Mouse (Mus musculus): ENCODE data around the gene Snap47. TPM values are rescaled to one million over a fixed set of nuclear protein-coding genes. Genes with fewer than 3 reads are reported as not detected.
A peak's percentile ranks its signal among the peaks of the same experiment; 100 is the strongest.

The Snap47 gene
- polyA plus RNA-seq, 1 experiment from 2014 or later: 96.7 TPM

GRCm38 (mm10) chr11:59393591-59393990, 57.4 kb downstream of the Snap47 start:
- Histone ChIP-seq H3K36me3 (ENCODE audit: control insufficient read depth, insufficient read depth, low read length) (no peaks in the 10 kb centered on the region), H3K9me3 (ENCODE audit: control insufficient read depth, low read length) (no peaks in the 10 kb centered on the region), H3K4me2 (ENCODE audit: low read length) (no peak overlapping the region), H3K4me1 (replicated peaks; ENCODE audit: control insufficient read depth, insufficient read depth, low read length) (peaks cover 11% of the 10 kb centered on the region), H3K27ac (ENCODE audit: low read depth) (peak overlapping the region; percentile 34; the same call in 1 of the 2 replicates), H3K9ac (ENCODE audit: low read length) (no peak overlapping the region), H3K27me3 (replicated peaks; ENCODE audit: control insufficient read depth, insufficient read depth, low read length) (no peaks in the 10 kb centered on the region), H3K4me3 (ENCODE audit: low read depth, low read length) (no peak overlapping the region)
- 45% methylated on average over 9 of the region's 9 CpGs for WGBS
- ATAC-seq (replicated peaks; ENCODE audit: low FRiP score, low TSS enrichment, low read depth) (peak; percentile 65; the same call in 1 of the 2 replicates), DNase-seq (ENCODE audit: low spot score) (peak; percentile 73)

GRCm38 (mm10) chr11:59392300-59392699, 58.7 kb downstream of the Snap47 start:
- Histone ChIP-seq H3K9ac (ENCODE audit: low read length) (no peak overlapping the region), H3K4me2 (ENCODE audit: low read length) (no peak overlapping the region), H3K4me3 (ENCODE audit: low read depth, low read length) (no peak overlapping the region), H3K36me3 (ENCODE audit: control insufficient read depth, insufficient read depth, low read length) (no peaks in the 10 kb centered on the region), H3K9me3 (ENCODE audit: control insufficient read depth, low read length) (no peaks in the 10 kb centered on the region), H3K27ac (ENCODE audit: low read depth) (no peak overlapping the region), H3K27me3 (replicated peaks; ENCODE audit: control insufficient read depth, insufficient read depth, low read length) (no peaks in the 10 kb centered on the region), H3K4me1 (replicated peaks; ENCODE audit: control insufficient read depth, insufficient read depth, low read length) (peaks cover 16% of the 10 kb centered on the region)
- 57% methylated on average over 6 of the region's 6 CpGs for WGBS
- no peak for ATAC-seq (replicated peaks; ENCODE audit: low FRiP score, low TSS enrichment, low read depth)
- no peak for DNase-seq (ENCODE audit: low spot score)

GRCm38 (mm10) chr11:59390470-59390869, 60.5 kb downstream of the Snap47 start:
- 25% methylated on average over 9 of the region's 9 CpGs for WGBS
- DNase-seq (ENCODE audit: low spot score): no peak
- Histone ChIP-seq H3K4me1 (replicated peaks; ENCODE audit: control insufficient read depth, insufficient read depth, low read length) (peaks cover 21% of the 10 kb centered on the region), H3K4me3 (ENCODE audit: low read depth, low read length) (no peak overlapping the region), H3K36me3 (ENCODE audit: control insufficient read depth, insufficient read depth, low read length) (no peaks in the 10 kb centered on the region), H3K27ac (ENCODE audit: low read depth) (no peak overlapping the region), H3K9me3 (ENCODE audit: control insufficient read depth, low read length) (no peaks in the 10 kb centered on the region), H3K4me2 (ENCODE audit: low read length) (0 out of 2 replicates have a peak overlapping the region, but pooled peaks have one; percentile 8), H3K9ac (ENCODE audit: low read length) (no peak overlapping the region), H3K27me3 (replicated peaks; ENCODE audit: control insufficient read depth, insufficient read depth, low read length) (no peaks in the 10 kb centered on the region)
- ATAC-seq (replicated peaks; ENCODE audit: low FRiP score, low TSS enrichment, low read depth): no peak; the same call in 1 of the 2 replicates

- Histone ChIP-seq H3K27ac (ENCODE audit: low read depth) (no peak overlapping the region), H3K36me3 (ENCODE audit: control insufficient read depth, insufficient read depth, low read length) (no peaks in the 10 kb centered on the region), H3K9ac (ENCODE audit: low read length) (no peak overlapping the region), H3K4me2 (ENCODE audit: low read length) (no peak overlapping the region), H3K4me3 (ENCODE audit: low read depth, low read length) (no peak overlapping the region), H3K27me3 (replicated peaks; ENCODE audit: control insufficient read depth, insufficient read depth, low read length) (no peaks in the 10 kb centered on the region), H3K4me1 (replicated peaks; ENCODE audit: control insufficient read depth, insufficient read depth, low read length) (peaks cover 26% of the 10 kb centered on the region), H3K9me3 (ENCODE audit: control insufficient read depth, low read length) (no peaks in the 10 kb centered on the region)
- ATAC-seq (replicated peaks; ENCODE audit: low FRiP score, low TSS enrichment, low read depth) (no peak), DNase-seq (ENCODE audit: low spot score) (no peak)
- 68% methylated on average over 4 of the region's 4 CpGs for WGBS
Measured at GRCm38 (mm10) chr11:59389617-59390016, 61.4 kb downstream of the Snap47 start.

GRCm38 (mm10) chr11:59388806-59389205, 62.2 kb downstream of the Snap47 start:
- H3K4me1 ChIP-seq (replicated peaks; ENCODE audit: control insufficient read depth, insufficient read depth, low read length): peaks cover 24% of the 10 kb centered on the region
- 89% methylated on average over 4 of the region's 4 CpGs for WGBS
- H3K4me2 ChIP-seq (ENCODE audit: low read length): no peak overlapping the region
- ATAC-seq (replicated peaks; ENCODE audit: low FRiP score, low TSS enrichment, low read depth) (no peak), DNase-seq (ENCODE audit: low spot score) (no peak)
- H3K27ac ChIP-seq (ENCODE audit: low read depth): no peak overlapping the region
- no peaks in the 10 kb centered on the region for H3K36me3 ChIP-seq (ENCODE audit: control insufficient read depth, insufficient read depth, low read length)
- no peaks in the 10 kb centered on the region for H3K9me3 ChIP-seq (ENCODE audit: control insufficient read depth, low read length)
- H3K4me3 ChIP-seq (ENCODE audit: low read depth, low read length): no peak overlapping the region
- H3K27me3 ChIP-seq (replicated peaks; ENCODE audit: control insufficient read depth, insufficient read depth, low read length): no peaks in the 10 kb centered on the region
- no peak overlapping the region for H3K9ac ChIP-seq (ENCODE audit: low read length)

GRCm38 (mm10) chr11:59387471-59387870, 63.5 kb downstream of the Snap47 start:
- Histone ChIP-seq H3K4me1 (replicated peaks; ENCODE audit: control insufficient read depth, insufficient read depth, low read length) (peaks cover 24% of the 10 kb centered on the region), H3K36me3 (ENCODE audit: control insufficient read depth, insufficient read depth, low read length) (no peaks in the 10 kb centered on the region), H3K9ac (ENCODE audit: low read length) (no peak overlapping the region), H3K27me3 (replicated peaks; ENCODE audit: control insufficient read depth, insufficient read depth, low read length) (no peaks in the 10 kb centered on the region), H3K9me3 (ENCODE audit: control insufficient read depth, low read length) (no peaks in the 10 kb centered on the region), H3K4me3 (ENCODE audit: low read depth, low read length) (no peak overlapping the region), H3K27ac (ENCODE audit: low read depth) (no peak overlapping the region), H3K4me2 (ENCODE audit: low read length) (no peak overlapping the region)
- 50% methylated on average over 4 of the region's 4 CpGs for WGBS
- DNase-seq (ENCODE audit: low spot score) (no peak), ATAC-seq (replicated peaks; ENCODE audit: low FRiP score, low TSS enrichment, low read depth) (no peak)

- no peak overlapping the region for H3K9ac ChIP-seq (ENCODE audit: low read length)
- no peaks in the 10 kb centered on the region for H3K36me3 ChIP-seq (ENCODE audit: control insufficient read depth, insufficient read depth, low read length)
- peak overlapping the region; percentile 18; the same call in 1 of the 2 replicates for H3K27ac ChIP-seq (ENCODE audit: low read depth)
- H3K4me2 ChIP-seq (ENCODE audit: low read length): peak overlapping the region; percentile 20; the same call in 1 of the 2 replicates
- no peaks in the 10 kb centered on the region for H3K9me3 ChIP-seq (ENCODE audit: control insufficient read depth, low read length)
- H3K27me3 ChIP-seq (replicated peaks; ENCODE audit: control insufficient read depth, insufficient read depth, low read length): no peaks in the 10 kb centered on the region
- peaks cover 21% of the 10 kb centered on the region for H3K4me1 ChIP-seq (replicated peaks; ENCODE audit: control insufficient read depth, insufficient read depth, low read length)
- ATAC-seq (replicated peaks; ENCODE audit: low FRiP score, low TSS enrichment, low read depth) (0 out of 2 replicates have a peak, but pooled peaks have one; percentile 61), DNase-seq (ENCODE audit: low spot score) (peak; percentile 67)
- 5% methylated on average over 8 of the region's 8 CpGs for WGBS
- H3K4me3 ChIP-seq (ENCODE audit: low read depth, low read length): no peak overlapping the region
Measured at GRCm38 (mm10) chr11:59385123-59385522, 65.9 kb downstream of the Snap47 start.

GRCm38 (mm10) chr11:59384441-59384959, 66.5 kb downstream of the Snap47 start:
- no peaks in the 10 kb centered on the region for H3K9me3 ChIP-seq (ENCODE audit: control insufficient read depth, low read length)
- DNase-seq (ENCODE audit: low spot score): peak; percentile 60
- no peaks in the 10 kb centered on the region for H3K27me3 ChIP-seq (replicated peaks; ENCODE audit: control insufficient read depth, insufficient read depth, low read length)
- no peaks in the 10 kb centered on the region for H3K36me3 ChIP-seq (ENCODE audit: control insufficient read depth, insufficient read depth, low read length)
- 16% methylated on average over 7 of the region's 7 CpGs for WGBS
- H3K4me2 ChIP-seq (ENCODE audit: low read length): no peak overlapping the region
- H3K4me1 ChIP-seq (replicated peaks; ENCODE audit: control insufficient read depth, insufficient read depth, low read length): peaks cover 21% of the 10 kb centered on the region
- H3K9ac ChIP-seq (ENCODE audit: low read length): no peak overlapping the region
- peak; percentile 27; the same call in 1 of the 2 replicates for ATAC-seq (replicated peaks; ENCODE audit: low FRiP score, low TSS enrichment, low read depth)
- no peak overlapping the region for H3K4me3 ChIP-seq (ENCODE audit: low read depth, low read length)
- peak overlapping the region; percentile 18; the same call in 1 of the 2 replicates for H3K27ac ChIP-seq (ENCODE audit: low read depth)

GRCm38 (mm10) chr11:59379547-59379946, 71.4 kb downstream of the Snap47 start:
- Histone ChIP-seq H3K4me2 (ENCODE audit: low read length) (no peak overlapping the region), H3K9ac (ENCODE audit: low read length) (no peak overlapping the region), H3K4me3 (ENCODE audit: low read depth, low read length) (no peak overlapping the region), H3K27ac (ENCODE audit: low read depth) (no peak overlapping the region), H3K27me3 (replicated peaks; ENCODE audit: control insufficient read depth, insufficient read depth, low read length) (no peaks in the 10 kb centered on the region), H3K4me1 (replicated peaks; ENCODE audit: control insufficient read depth, insufficient read depth, low read length) (peaks cover 3% of the 10 kb centered on the region), H3K9me3 (ENCODE audit: control insufficient read depth, low read length) (no peaks in the 10 kb centered on the region), H3K36me3 (ENCODE audit: control insufficient read depth, insufficient read depth, low read length) (no peaks in the 10 kb centered on the region)
- DNase-seq (ENCODE audit: low spot score): no peak
- no peak for ATAC-seq (replicated peaks; ENCODE audit: low FRiP score, low TSS enrichment, low read depth)

Measured in intestine, embryonic 14.5 days (tissue).